Mouse (Mus musculus) hindbrain, embryonic 16.5 days (tissue): ENCODE data around the gene Ccdc102a. TPM values are rescaled to one million over a fixed set of nuclear protein-coding genes. Genes with fewer than 3 reads are reported as not detected.

Experiments
- ATAC-seq: fragments of 200-750 bp; cut with Nextera tagmentation; 2 replicates; pipeline ENCODE4 v1.8.0; 2017; ENCODE audit warnings: moderate TSS enrichment, moderate library complexity
- H3K27ac ChIP-seq: fragments of 300-500 bp; sonication (generic); 2 replicates; pipeline ENCODE4 v1.5.1; 2014; ENCODE audit warnings: low read depth, mild to moderate bottlenecking, control low read depth, low read length, moderate library complexity
- H3K27me3 ChIP-seq: fragments of 300-500 bp; sonication (generic); replicated peaks from 2 replicates; pipeline ENCODE4 v1.6.1; 2014; ENCODE audit warnings: low read length; ENCODE audit not compliant: control insufficient read depth, insufficient read depth
- H3K36me3 ChIP-seq: fragments of 300-500 bp; sonication (generic); 2 replicates; pipeline ENCODE4 v1.6.1; 2014; ENCODE audit warnings: mild to moderate bottlenecking, low read length, moderate library complexity, mixed read lengths; ENCODE audit not compliant: control insufficient read depth, insufficient read depth
- H3K4me1 ChIP-seq: fragments of 300-500 bp; sonication (generic); 2 replicates; pipeline ENCODE4 v1.6.1; 2014; ENCODE audit warnings: low read depth, low read length; ENCODE audit not compliant: control insufficient read depth, insufficient read depth
- H3K4me2 ChIP-seq: fragments of 300-500 bp; sonication (generic); 2 replicates; pipeline ENCODE4 v1.6.1; 2014; ENCODE audit warnings: mild to moderate bottlenecking, low read length, control low read depth, moderate library complexity
- H3K4me3 ChIP-seq: fragments of 300-500 bp; sonication (generic); 2 replicates; pipeline ENCODE4 v1.5.1; 2014; ENCODE audit warnings: mild to moderate bottlenecking, low read length, control low read depth, moderate library complexity
- H3K9ac ChIP-seq: fragments of 300-500 bp; sonication (generic); 2 replicates; pipeline ENCODE4 v1.6.1; 2014; ENCODE audit warnings: low read depth, mild to moderate bottlenecking, control low read depth, low read length, moderate library complexity
- H3K9me3 ChIP-seq: fragments of 300-500 bp; sonication (generic); 2 replicates; pipeline ENCODE4 v1.6.1; 2014; ENCODE audit warnings: mild to moderate bottlenecking, low read length, moderate library complexity; ENCODE audit not compliant: control insufficient read depth
- WGBS: fragments of 180-500 bp; shearing (Covaris S2); extraction: QIAGEN DNeasy Blood & Tissue Kit; methylation state at CpG from one replicate; pipeline ENCODE4 v1.1.7; 2014; 5-methylcytosine and 5-hydroxymethylcytosine counted together
- polyA plus RNA-seq: library from polyadenylated mRNA; unstranded; fragments of >200 nt; fragmentation: Nextera tagmentation; extraction: Ambion mirVana; gene quantifications from 2 replicates; pipeline ENCODE4 v1.2.1, GENCODE M21; 2015

Ccdc102a gene
- polyA plus RNA-seq = 5.7 and 6.9 TPM in 2 replicates

- H3K9ac ChIP-seq = peak within 1 kb of the TSS; percentile 65
- peak within 1 kb of the TSS; percentile 86 for H3K4me2 ChIP-seq
- peaks cover 10% of the 10 kb centered on the region for H3K27me3 ChIP-seq
- ATAC-seq = 0 out of 2 replicates have a peak, but pooled peaks have one; percentile 14
- H3K4me3 ChIP-seq = peak within 1 kb of the TSS; percentile 56
- H3K27ac ChIP-seq = peak within 1 kb of the TSS; percentile 40; the same call in 1 of the 2 replicates
- no peaks in the 10 kb centered on the region for H3K36me3 ChIP-seq
- WGBS = 4% methylated on average over 35 of the region's 51 CpGs
- H3K9me3 ChIP-seq = no peaks in the 10 kb centered on the region
- peaks cover 22% of the 10 kb centered on the region for H3K4me1 ChIP-seq
Measured at GRCm38 (mm10) chr8:94917851-94918495, at the start of gene Ccdc102a. TSS of gene Ccdc102a (minus strand) at chr8:94918098.

GRCm38 (mm10) chr8:94967554-94967953 lies 49.7 kb upstream of the Ccdc102a start:
- H3K27ac ChIP-seq = no peak overlapping the region
- no peaks in the 10 kb centered on the region for H3K27me3 ChIP-seq
- no peaks in the 10 kb centered on the region for H3K4me1 ChIP-seq
- no peak overlapping the region for H3K4me3 ChIP-seq
- no peak for ATAC-seq
- no peaks in the 10 kb centered on the region for H3K36me3 ChIP-seq
- no peaks in the 10 kb centered on the region for H3K9me3 ChIP-seq
- no peak overlapping the region for H3K4me2 ChIP-seq
- WGBS = 60% methylated on average over 3 of the region's 3 CpGs
- no peak overlapping the region for H3K9ac ChIP-seq

- no peak for ATAC-seq
- WGBS = 88% methylated on average over 4 of the region's 4 CpGs
- H3K4me1 ChIP-seq = no peaks in the 10 kb centered on the region
Measured at GRCm38 (mm10) chr8:94967071-94967470, 49.2 kb upstream of the Ccdc102a start.

GRCm38 (mm10) chr8:94966578-94966977 lies 48.7 kb upstream of the Ccdc102a start:
- WGBS = 13% methylated on average over 7 of the region's 7 CpGs
- Histone ChIP-seq H3K27ac (no peak overlapping the region), H3K9ac (no peak overlapping the region), H3K27me3 (no peaks in the 10 kb centered on the region), H3K9me3 (no peaks in the 10 kb centered on the region), H3K4me1 (no peaks in the 10 kb centered on the region), H3K36me3 (no peaks in the 10 kb centered on the region), H3K4me2 (no peak overlapping the region), H3K4me3 (no peak overlapping the region)
- ATAC-seq = no peak

More at GRCm38 (mm10) chr8:94967071-94967470, 49.2 kb upstream of the Ccdc102a start:
- Histone ChIP-seq H3K27ac (no peak overlapping the region), H3K4me3 (no peak overlapping the region), H3K9ac (no peak overlapping the region), H3K9me3 (no peaks in the 10 kb centered on the region), H3K27me3 (no peaks in the 10 kb centered on the region), H3K36me3 (no peaks in the 10 kb centered on the region), H3K4me2 (no peak overlapping the region)

GRCm38 (mm10) chr8:94964828-94965227 lies 46.9 kb upstream of the Ccdc102a start:
- WGBS = 58% methylated on average over 10 of the region's 10 CpGs
- H3K27ac ChIP-seq = no peak overlapping the region
- H3K4me3 ChIP-seq = no peak overlapping the region
- no peak overlapping the region for H3K4me2 ChIP-seq
- no peak overlapping the region for H3K9ac ChIP-seq
- no peaks in the 10 kb centered on the region for H3K27me3 ChIP-seq
- no peaks in the 10 kb centered on the region for H3K4me1 ChIP-seq
- H3K9me3 ChIP-seq = no peaks in the 10 kb centered on the region
- H3K36me3 ChIP-seq = no peaks in the 10 kb centered on the region
- no peak for ATAC-seq

GRCm38 (mm10) chr8:94962201-94962600 lies 44.3 kb upstream of the Ccdc102a start:
- no peak for ATAC-seq
- H3K4me1 ChIP-seq = no peaks in the 10 kb centered on the region
- no peaks in the 10 kb centered on the region for H3K36me3 ChIP-seq
- WGBS = 86% methylated on average over 1 of the region's 1 CpGs
- H3K9ac ChIP-seq = no peak overlapping the region
- no peaks in the 10 kb centered on the region for H3K27me3 ChIP-seq
- no peaks in the 10 kb centered on the region for H3K9me3 ChIP-seq
- no peak overlapping the region for H3K27ac ChIP-seq
- no peak overlapping the region for H3K4me3 ChIP-seq
- no peak overlapping the region for H3K4me2 ChIP-seq

- 100% methylated on average over 1 of the region's 1 CpGs for WGBS
- ATAC-seq = no peak
- no peaks in the 10 kb centered on the region for H3K27me3 ChIP-seq
- H3K9ac ChIP-seq = no peak overlapping the region
- no peaks in the 10 kb centered on the region for H3K9me3 ChIP-seq
- no peaks in the 10 kb centered on the region for H3K4me1 ChIP-seq
- H3K4me3 ChIP-seq = no peak overlapping the region
- no peak overlapping the region for H3K4me2 ChIP-seq
- H3K36me3 ChIP-seq = no peaks in the 10 kb centered on the region
- H3K27ac ChIP-seq = no peak overlapping the region
Measured at GRCm38 (mm10) chr8:94956078-94956574, 38.2 kb upstream of the Ccdc102a start.

- no peaks in the 10 kb centered on the region for H3K27me3 ChIP-seq
- no peaks in the 10 kb centered on the region for H3K36me3 ChIP-seq
- H3K4me1 ChIP-seq = no peaks in the 10 kb centered on the region
- no peak overlapping the region for H3K9ac ChIP-seq
- H3K4me2 ChIP-seq = no peak overlapping the region
- H3K4me3 ChIP-seq = no peak overlapping the region
- no peaks in the 10 kb centered on the region for H3K9me3 ChIP-seq
- H3K27ac ChIP-seq = no peak overlapping the region
- ATAC-seq = no peak
- WGBS = 42% methylated on average over 9 of the region's 9 CpGs
Measured at GRCm38 (mm10) chr8:94954921-94955758, 37.2 kb upstream of the Ccdc102a start.

- no peak overlapping the region for H3K4me3 ChIP-seq
- ATAC-seq = no peak
- no peak overlapping the region for H3K27ac ChIP-seq
- no peaks in the 10 kb centered on the region for H3K27me3 ChIP-seq
- no peaks in the 10 kb centered on the region for H3K9me3 ChIP-seq
- 50% methylated on average over 7 of the region's 7 CpGs for WGBS
- no peak overlapping the region for H3K9ac ChIP-seq
- no peak overlapping the region for H3K4me2 ChIP-seq
- H3K4me1 ChIP-seq = no peaks in the 10 kb centered on the region
- H3K36me3 ChIP-seq = no peaks in the 10 kb centered on the region
Measured at GRCm38 (mm10) chr8:94954368-94954737, 36.5 kb upstream of the Ccdc102a start.
